Mouse (Mus musculus) midbrain, postnatal 0 days (tissue): ENCODE results near the gene Pcsk6. TPM values are rescaled to one million over a fixed set of nuclear protein-coding genes. Genes with fewer than 3 reads are reported as not detected.
"Not testable (repeated sequence)": the region's sequence is repeated elsewhere in the genome, so short reads cannot be mapped to it uniquely, and the experiment has no call there.

ENCODE experiments used
- ATAC-seq: fragments of 200-750 bp; cut with Nextera tagmentation; 2 replicates; pipeline ENCODE4 v1.8.0; 2017; ENCODE audit warnings: moderate number of reproducible peaks, mild to moderate bottlenecking, moderate TSS enrichment, moderate library complexity; ENCODE audit not compliant: low FRiP score
- DNase-seq: peaks from one replicate; pipeline ENCODE4 v3.0.0-alpha.2; 2015; ENCODE audit warnings: low spot score
- H3K27ac ChIP-seq: fragments of 300-500 bp; sonication (generic); 2 replicates; pipeline ENCODE4 v1.5.1; 2014; ENCODE audit warnings: low read depth, mild to moderate bottlenecking, low read length, mixed read lengths
- H3K27me3 ChIP-seq: fragments of 300-500 bp; sonication (generic); 2 replicates; pipeline ENCODE4 v1.6.1; 2014; ENCODE audit warnings: low read length, control low read depth, mixed read lengths; ENCODE audit not compliant: insufficient read depth
- H3K36me3 ChIP-seq: fragments of 300-500 bp; sonication (generic); 2 replicates; pipeline ENCODE4 v1.6.1; 2014; ENCODE audit warnings: low read length, control low read depth, mixed read lengths; ENCODE audit not compliant: insufficient read depth
- H3K4me1 ChIP-seq: fragments of 300-500 bp; sonication (generic); 2 replicates; pipeline ENCODE4 v1.6.1; 2014; ENCODE audit warnings: mild to moderate bottlenecking, control low read depth, antibody characterized with exemption, low read length, mixed read lengths; ENCODE audit not compliant: insufficient read depth
- H3K4me2 ChIP-seq: fragments of 300-500 bp; sonication (generic); 2 replicates; pipeline ENCODE4 v1.6.1; 2014; ENCODE audit warnings: low read depth, mild to moderate bottlenecking, low read length, mixed read lengths; ENCODE audit not compliant: poor library complexity, severe bottlenecking
- H3K4me3 ChIP-seq: fragments of 300-500 bp; sonication (generic); 2 replicates; pipeline ENCODE4 v1.5.1; 2014; ENCODE audit warnings: low read depth, mild to moderate bottlenecking, low read length, moderate library complexity
- H3K9ac ChIP-seq: fragments of 300-500 bp; sonication (generic); replicated peaks from 2 replicates; pipeline ENCODE4 v1.6.1; 2014; ENCODE audit warnings: mild to moderate bottlenecking, low read length, moderate library complexity, mixed read lengths; ENCODE audit not compliant: poor library complexity, severe bottlenecking
- H3K9me3 ChIP-seq: fragments of 300-500 bp; sonication (generic); 2 replicates; pipeline ENCODE4 v1.6.1; 2016; ENCODE audit warnings: low read length, control low read depth
- CTCF ChIP-seq: IDR thresholded peaks from 2 replicates; pipeline ENCODE4 v1.5.1; 2016; ENCODE audit warnings: antibody characterized with exemption, mild to moderate bottlenecking
- WGBS: fragments of 180-500 bp; shearing (Covaris S2); extraction: QIAGEN DNeasy Blood & Tissue Kit; methylation state at CpG from one replicate; pipeline ENCODE4 v1.1.7; 2014; 5-methylcytosine and 5-hydroxymethylcytosine counted together
- polyA plus RNA-seq: library from polyadenylated mRNA; unstranded; fragments of >200 nt; fragmentation: Nextera tagmentation; extraction: Ambion mirVana; gene quantifications from 2 replicates; pipeline ENCODE4 v1.2.1, GENCODE M21; 2015
- total RNA-seq: library from RNA; depleted of rRNA; stranded (reverse); fragments of >200 nt; gene quantifications from 2 replicates; pipeline ENCODE4 v1.2.3, GENCODE M21; 2014

Gene Pcsk6
- total and polyA plus RNA-seq, 2 experiments from 2014 or later: 1.5 to 14.9 TPM

DNA sequence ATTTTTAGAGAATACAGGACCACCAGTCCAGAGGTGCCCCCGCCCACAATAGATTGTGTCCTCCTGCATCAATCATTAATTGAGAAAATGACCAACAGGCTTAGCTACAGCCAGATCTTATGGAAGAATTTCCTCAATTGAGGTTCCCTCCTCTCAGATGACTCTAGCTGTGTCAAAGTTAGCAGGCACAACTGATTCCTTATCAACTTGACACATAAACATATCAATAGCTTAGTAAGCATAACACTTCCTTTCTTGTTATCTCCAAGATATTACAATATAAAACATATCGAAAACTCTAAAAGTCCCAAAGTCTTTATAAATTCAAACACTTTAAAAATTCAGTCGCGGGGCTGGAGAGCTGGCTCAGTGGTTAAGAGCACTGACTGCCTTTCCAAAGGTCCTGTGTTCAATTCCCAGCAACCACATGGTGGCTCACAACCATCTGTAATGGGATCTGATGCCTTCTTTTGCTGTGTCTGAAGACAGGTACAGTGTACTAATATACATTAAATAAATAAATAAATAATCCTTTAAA is 192.5 kb downstream of the Pcsk6 start:
- Histone ChIP-seq H3K36me3 (no peaks in the 10 kb centered on the region), H3K4me1 (no peaks in the 10 kb centered on the region), H3K9me3 (no peaks in the 10 kb centered on the region), H3K9ac (no peak overlapping the region), H3K4me2 (no peak overlapping the region), H3K4me3 (no peak overlapping the region), H3K27ac (no peak overlapping the region), H3K27me3 (no peaks in the 10 kb centered on the region)
- TF ChIP-seq CTCF: no peak
- no peak for DNase-seq
- whole genome bisulfite sequencing: 89% methylated on average over 4 of the region's 4 CpGs
- no peak for ATAC-seq

DNA sequence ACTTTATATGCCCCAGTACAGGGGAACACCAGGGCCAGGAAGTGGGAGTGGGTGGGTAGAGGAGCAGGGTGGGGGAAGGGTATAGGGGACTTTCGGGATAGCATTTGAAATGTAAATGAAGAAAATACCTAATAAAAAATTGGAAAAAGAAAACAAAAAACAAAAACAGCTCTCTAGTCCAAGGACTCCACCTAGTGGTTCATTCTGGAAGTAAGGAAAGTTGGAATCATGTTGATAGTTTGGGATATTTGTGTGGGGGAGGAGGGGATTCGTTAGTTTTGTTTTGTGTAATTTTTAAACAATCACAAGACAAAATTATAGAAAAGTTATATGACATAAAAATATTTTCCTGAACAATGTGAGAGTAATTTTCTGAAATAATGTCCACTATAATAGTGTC is 193.8 kb downstream of the Pcsk6 start:
- H3K36me3 ChIP-seq, H3K9ac ChIP-seq, DNase-seq, H3K4me1 ChIP-seq, H3K27ac ChIP-seq, ATAC-seq, H3K4me2 ChIP-seq, H3K9me3 ChIP-seq, H3K27me3 ChIP-seq, H3K4me3 ChIP-seq: not testable (repeated sequence)
- 15% methylated on average over 2 of the region's 2 CpGs for WGBS
- peak; percentile 83 for TF ChIP-seq CTCF

DNA sequence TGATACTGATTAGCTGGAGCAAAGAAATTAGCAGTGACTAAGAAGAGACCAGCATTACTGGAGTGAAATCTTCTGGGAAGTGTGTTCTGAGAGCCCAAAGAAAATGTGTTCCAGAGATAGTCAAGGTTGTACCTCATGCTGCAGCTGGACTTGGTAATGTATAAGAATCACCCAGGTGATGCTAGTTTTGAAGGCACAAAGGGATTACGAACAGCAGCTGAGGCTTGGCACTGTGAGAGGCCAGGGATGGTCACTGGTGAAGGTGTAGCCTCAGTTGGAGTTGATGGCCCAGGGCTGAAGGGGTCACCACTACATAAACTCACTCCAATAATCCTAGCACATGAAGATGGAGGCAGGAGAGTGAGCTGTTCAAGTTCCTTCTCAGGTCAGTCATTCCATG is 197.2 kb downstream of the Pcsk6 start, which contains the start of gene Snrpa1:
Snrpa1 (plus strand) TSS at position 301 of the 400 bp plus-strand sequence.
- Histone ChIP-seq H3K4me3 (peak within 1 kb of the TSS; percentile 94), H3K9ac (peak within 1 kb of the TSS; percentile 90; the same call in 1 of the 2 replicates), H3K27me3 (no peaks in the 10 kb centered on the region), H3K4me1 (no peaks in the 10 kb centered on the region; the same call in 1 of the 2 replicates), H3K27ac (no peak within 1 kb of the TSS), H3K9me3 (no peaks in the 10 kb centered on the region), H3K36me3 (peaks cover 9% of the 10 kb centered on the region), H3K4me2 (peak within 1 kb of the TSS; percentile 84)
- DNase-seq: no peak
- no peak for ATAC-seq
- WGBS: 73% methylated on average over 1 of the region's 1 CpGs
- TF ChIP-seq CTCF: no peak

DNA sequence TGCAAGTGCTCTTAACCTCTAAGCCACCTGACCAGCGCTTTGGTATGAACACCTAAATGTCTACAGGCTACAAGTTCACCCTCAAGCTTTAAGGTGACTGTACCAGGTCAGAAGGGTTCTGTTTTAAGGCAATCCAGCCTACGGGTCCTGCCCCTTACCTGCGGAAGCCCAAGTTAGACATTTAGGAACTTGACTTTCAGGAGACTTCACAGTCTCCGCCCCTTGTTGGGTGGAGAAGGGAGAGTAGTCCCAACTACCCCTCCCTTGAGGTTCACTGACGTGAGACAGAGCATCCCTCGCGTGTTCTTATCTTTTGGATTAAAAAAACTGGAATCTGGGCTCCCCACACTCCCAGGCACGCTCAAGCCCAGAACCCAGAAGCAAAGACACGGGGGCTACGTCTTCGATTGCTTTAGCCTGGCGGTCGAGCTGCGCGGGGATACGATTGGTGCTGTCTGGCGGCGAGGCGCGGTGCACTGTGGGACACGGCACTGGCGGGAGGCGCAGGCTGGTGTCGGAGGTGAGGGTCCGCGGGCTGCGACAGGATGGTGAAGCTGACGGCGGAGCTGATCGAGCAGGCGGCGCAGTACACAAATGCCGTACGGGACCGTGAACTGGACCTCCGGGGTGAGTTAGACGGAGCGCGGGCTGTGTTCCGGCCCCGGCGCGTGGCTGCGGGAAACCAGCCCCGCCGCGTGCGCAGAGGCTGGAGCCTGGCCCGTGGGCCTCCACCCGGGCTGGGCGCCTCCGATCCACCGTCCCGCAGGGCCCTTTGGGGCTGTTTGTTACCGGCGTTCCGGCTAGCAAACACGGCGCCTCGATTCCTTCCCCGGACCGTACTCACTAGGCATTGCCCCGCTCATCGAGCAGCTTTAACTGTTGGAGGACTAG is 198.8 kb downstream of the Pcsk6 start:
- peak; percentile 91 for DNase-seq
- H3K9me3 ChIP-seq: no peaks in the 10 kb centered on the region
- peak overlapping the region; percentile 33; the same call in 1 of the 2 replicates for H3K27ac ChIP-seq
- H3K4me1 ChIP-seq: no peaks in the 10 kb centered on the region; the same call in 1 of the 2 replicates
- peak overlapping the region; percentile 94 for H3K4me3 ChIP-seq
- H3K9ac ChIP-seq: peak overlapping the region; percentile 90
- under 1% methylated on average over 64 of the region's 64 CpGs for WGBS
- ATAC-seq: peak; percentile 95
- H3K4me2 ChIP-seq: peak overlapping the region; percentile 84
- TF ChIP-seq CTCF: peak; percentile 36
- no peaks in the 10 kb centered on the region for H3K27me3 ChIP-seq
- peaks cover 9% of the 10 kb centered on the region for H3K36me3 ChIP-seq

DNA sequence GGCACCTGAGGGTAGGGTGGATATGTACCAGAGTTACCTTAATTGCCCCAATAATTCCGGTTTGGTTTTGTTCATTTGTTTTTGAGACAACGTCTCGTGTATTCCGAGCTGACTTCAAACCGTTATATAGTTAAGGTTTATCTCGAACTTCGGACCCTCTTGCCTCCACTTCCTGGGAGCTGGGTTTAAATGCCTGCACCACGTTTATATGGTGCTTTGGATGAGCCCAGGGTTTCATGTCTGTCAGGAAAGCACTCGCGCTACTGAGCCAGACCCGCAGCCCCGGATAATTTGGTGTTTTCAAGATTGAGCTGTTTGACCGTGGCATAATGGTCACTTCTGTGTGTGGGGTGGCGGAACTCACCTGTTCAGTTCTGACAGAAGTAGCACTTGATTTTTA is 199.5 kb downstream of the Pcsk6 start:
- DNase-seq (no peak), ATAC-seq (no peak)
- H3K27ac ChIP-seq: no peak overlapping the region
- H3K36me3 ChIP-seq: peaks cover 9% of the 10 kb centered on the region
- peak overlapping the region; percentile 84 for H3K4me2 ChIP-seq
- peak overlapping the region; percentile 90 for H3K9ac ChIP-seq
- no peaks in the 10 kb centered on the region; the same call in 1 of the 2 replicates for H3K4me1 ChIP-seq
- 3% methylated on average over 14 of the region's 14 CpGs for WGBS
- H3K9me3 ChIP-seq: no peaks in the 10 kb centered on the region
- no peak for TF ChIP-seq CTCF
- peak overlapping the region; percentile 94 for H3K4me3 ChIP-seq
- no peaks in the 10 kb centered on the region for H3K27me3 ChIP-seq

DNA sequence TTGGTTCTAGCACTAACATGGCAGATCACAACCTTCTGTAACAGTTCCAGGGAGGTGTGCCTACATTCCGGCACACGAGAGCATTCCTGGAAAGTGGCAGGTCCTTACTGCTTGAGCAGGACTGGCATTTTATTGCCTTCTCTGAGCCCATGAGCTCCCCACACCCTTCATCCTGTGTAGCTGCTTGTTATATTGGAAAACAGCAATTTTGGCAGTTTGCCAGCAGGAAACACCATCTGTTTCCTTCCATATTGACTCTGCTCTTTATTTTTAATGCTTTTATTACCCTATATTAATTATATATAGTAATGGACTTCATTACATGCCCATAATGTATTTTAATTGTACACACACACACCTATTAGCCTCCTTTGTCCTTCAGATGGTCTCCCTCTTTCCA is 214.9 kb downstream of the Pcsk6 start:
- no peak overlapping the region for H3K9ac ChIP-seq
- no peak overlapping the region for H3K4me2 ChIP-seq
- no peak overlapping the region for H3K27ac ChIP-seq
- peaks cover 7% of the 10 kb centered on the region; the same call in 1 of the 2 replicates for H3K4me1 ChIP-seq
- no peaks in the 10 kb centered on the region for H3K9me3 ChIP-seq
- ATAC-seq (no peak), DNase-seq (peak; percentile 28)
- H3K4me3 ChIP-seq: no peak overlapping the region
- H3K27me3 ChIP-seq: no peaks in the 10 kb centered on the region
- 89% methylated on average over 2 of the region's 2 CpGs for WGBS
- peaks cover 32% of the 10 kb centered on the region for H3K36me3 ChIP-seq
- no peak for TF ChIP-seq CTCF
